Mouse (Mus musculus) neutrophil, adult 59 days (primary cell): Measurements from ENCODE around the gene Slc7a12. TPM values are rescaled to one million over a fixed set of nuclear protein-coding genes. Genes with fewer than 3 reads are reported as not detected.

Experiments used
- total RNA-seq, 2 experiments: library from RNA; stranded (reverse); gene quantifications; 1 replicate in 1 of 2; 2 replicates in 1 of 2; pipeline ENCODE4 v1.2.4; 2023

The Slc7a12 gene
- total RNA-seq, result not detected

DNA sequence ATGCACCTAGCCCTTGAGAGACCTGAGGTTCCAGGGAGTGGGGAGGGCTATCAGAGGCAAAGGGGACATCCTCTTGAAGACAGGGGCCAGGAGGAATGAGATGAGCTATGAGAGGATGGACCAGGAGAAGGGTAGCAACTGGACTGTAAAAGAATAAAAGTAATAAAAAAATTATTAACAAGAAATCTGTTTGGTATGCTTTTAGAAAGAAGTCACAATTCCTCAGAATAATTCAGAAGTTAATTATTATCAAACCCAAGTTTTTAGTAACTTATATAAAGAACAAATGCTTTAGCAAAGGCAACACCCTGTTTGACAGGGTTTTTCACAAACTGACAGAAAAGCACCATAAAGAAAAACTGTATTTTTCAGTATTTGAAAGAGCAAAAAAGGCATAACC, at the start of gene Slc7a12:
Gene Slc7a12 (plus strand): TSS at position 301 of the 400 bp plus-strand sequence.

Other genes with a start within 250 kb of the Slc7a12 start
- gene 1810022K09Rik, start 130.6 kb downstream of the Slc7a12 start, total RNA-seq, result 10 to 100 TPM; 59.1 to 59.8 TPM
- 1 to 10 TPM; 1.3 to 1.9 TPM for gene Car13, start 161.0 kb downstream of the Slc7a12 start, total RNA-seq